In genomic region chr11:88454867-88455806, GRCm38 (mm10) we compare ENCODE assay signal across 9 mouse cellular contexts.
DNase-seq lines count a peak whose midpoint lies in the region; ATAC-seq and TF ChIP-seq lines count a peak whose summit lies in the region.
"Had no signal": no experiment of that assay in that cellular context is flagged by ENCODE, and none has a peak within 500 bp of the region (broad histone marks: within the 10 kb centered on the region; RNA-seq: fewer than 3 reads in every experiment).

No protein-coding gene starts in this region.

- no peak overlapping the region for H3K9ac ChIP-seq in lung, embryonic 14.5 days
- no peak overlapping the region for H3K9ac ChIP-seq in neural tube, embryonic 12.5 days

- no peak overlapping the region for H3K27ac ChIP-seq in lung, embryonic 14.5 days (ENCODE audit: low read depth)
- peak overlapping the region; percentile 42; the same call in 1 of the 2 replicates for H3K27ac ChIP-seq in neural tube, embryonic 12.5 days

- H3K27me3 ChIP-seq in lung, embryonic 14.5 days (ENCODE audit: insufficient read depth, low read length) = no peaks in the 10 kb centered on the region
- no peaks in the 10 kb centered on the region for H3K27me3 ChIP-seq in neural tube, embryonic 12.5 days (replicated peaks)

- H3K36me3 ChIP-seq in lung, embryonic 14.5 days (ENCODE audit: insufficient read depth) = no peaks in the 10 kb centered on the region
- H3K36me3 ChIP-seq in neural tube, embryonic 12.5 days = no peaks in the 10 kb centered on the region

- 44% methylated on average over 19 of the region's 19 CpGs for WGBS in lung, embryonic 14.5 days
- 38% methylated on average over 19 of the region's 19 CpGs for WGBS in neural tube, embryonic 12.5 days

- no peak overlapping the region for H3K4me3 ChIP-seq in lung, embryonic 14.5 days (ENCODE audit: low read depth, low read length)
- no peak overlapping the region for H3K4me3 ChIP-seq in neural tube, embryonic 12.5 days
- H3K4me3 ChIP-seq: myocyte had no signal

- no peaks in the 10 kb centered on the region for H3K9me3 ChIP-seq in lung, embryonic 14.5 days (ENCODE audit: low read depth, low read length)
- no peaks in the 10 kb centered on the region for H3K9me3 ChIP-seq in neural tube, embryonic 12.5 days

- no peak for TF ChIP-seq CTCF in lung, embryonic 14.5 days (IDR thresholded peaks at IDR 0.05; ENCODE audit: low read depth)

- peak; percentile 43 for DNase-seq in lung, embryonic 14.5 days
- DNase-seq in lung, postnatal 4 days = no peak
- peak; percentile 93 for DNase-seq in hindlimb bud, embryonic 11.5 days (ENCODE audit: extremely low spot score, low read depth, low spot score)
- DNase-seq in B cell, adult 2 months = no peak
- DNase-seq in kidney, adult 11 months = no peak
- DNase-seq in adrenal gland, postnatal 10 days = no peak

- no peak for ATAC-seq in lung, embryonic 14.5 days (ENCODE audit: insufficient read depth)
- ATAC-seq in common myeloid progenitor, adult 5-6 weeks (replicated peaks; ENCODE audit: low read depth, poor library complexity, severe bottlenecking) = peak; percentile 85
- ATAC-seq in neural tube, embryonic 12.5 days (ENCODE audit: low FRiP score, low read depth) = peak; percentile 64

- H3K4me2 ChIP-seq in lung, embryonic 14.5 days = no peak overlapping the region
- peak overlapping the region; percentile 21 for H3K4me2 ChIP-seq in neural tube, embryonic 12.5 days (replicated peaks)

- H3K4me1 ChIP-seq in lung, embryonic 14.5 days (ENCODE audit: insufficient read depth) = peaks cover 12% of the 10 kb centered on the region; the same call in 1 of the 2 replicates
- peaks cover 69% of the 10 kb centered on the region for H3K4me1 ChIP-seq in neural tube, embryonic 12.5 days

Comparison
In these comparisons a context has a peak if more than half of its experiments do, and no peak if none do; other contexts are left out.
1. DNase-seq: peak in lung, embryonic 14.5 days (single experiment) and hindlimb bud, embryonic 11.5 days (single experiment); none in lung, postnatal 4 days (0 of 2), B cell, adult 2 months (0 of 2), kidney, adult 11 months (single experiment) and adrenal gland, postnatal 10 days (single experiment).